Mouse (Mus musculus): Measurements from ENCODE around the gene Pum2. TPM values are rescaled to one million over a fixed set of nuclear protein-coding genes. Genes with fewer than 3 reads are reported as not detected.
A peak's percentile ranks its signal among the peaks of the same experiment; 100 is the strongest.

Pum2 gene
- polyA plus RNA-seq, 1 experiment from 2014 or later, result 22.6 TPM

GRCm38 (mm10) chr12:8674377-8674864 lies 487 bp downstream of the Pum2 start:
- ATAC-seq (ENCODE audit: low FRiP score, low TSS enrichment) (peak; percentile 68), DNase-seq (ENCODE audit: low spot score) (peak; percentile 71)
- no peak for TF ChIP-seq EP300 (optimal IDR thresholded peaks at IDR 0.05)
- no peak for TF ChIP-seq CTCF (IDR thresholded peaks at IDR 0.05; ENCODE audit: low read depth)
- no peaks in the 10 kb centered on the region for H3K9me3 ChIP-seq (ENCODE audit: control insufficient read depth, low read length)
- H3K4me2 ChIP-seq (replicated peaks; ENCODE audit: low read depth), result peak overlapping the region; percentile 58
- H3K36me3 ChIP-seq (ENCODE audit: control insufficient read depth, insufficient read depth, low read length), result no peaks in the 10 kb centered on the region
- H3K9ac ChIP-seq (ENCODE audit: low read length), result peak overlapping the region; percentile 100
- H3K4me1 ChIP-seq (replicated peaks; ENCODE audit: control insufficient read depth, insufficient read depth), result no peaks in the 10 kb centered on the region
- H3K4me3 ChIP-seq (ENCODE audit: low read depth, low read length), result peak overlapping the region; percentile 92
- H3K27ac ChIP-seq (replicated peaks), result peak overlapping the region; percentile 99
- no peaks in the 10 kb centered on the region for H3K27me3 ChIP-seq (ENCODE audit: control insufficient read depth, insufficient read depth, low read length)
- WGBS, result under 1% methylated on average over 39 of the region's 62 CpGs

DNA sequence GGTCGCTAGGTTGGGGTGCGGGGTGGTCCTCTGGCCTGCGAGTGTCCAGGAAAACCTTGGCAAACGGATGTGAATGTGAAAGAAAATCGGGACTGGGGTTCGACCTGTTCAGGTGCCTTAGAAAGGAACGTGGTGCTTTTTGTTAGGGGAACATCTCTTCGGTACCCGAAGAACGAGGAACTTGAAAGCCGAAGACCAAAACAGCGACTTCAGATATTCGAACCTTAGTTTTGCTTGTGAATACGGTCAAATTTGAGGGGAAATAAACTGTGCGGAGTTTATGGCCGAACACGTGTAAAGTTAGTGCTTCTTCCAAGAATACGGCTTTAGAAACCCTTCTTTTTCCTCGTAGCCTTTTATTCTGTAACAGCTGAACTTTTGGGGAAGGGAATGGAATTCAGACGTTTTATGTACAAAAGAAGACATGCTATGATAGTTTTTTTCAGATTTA lies 982 bp downstream of the Pum2 start:
- Histone ChIP-seq H3K4me2 (replicated peaks; ENCODE audit: low read depth) (peak overlapping the region; percentile 58), H3K9ac (ENCODE audit: low read length) (peak overlapping the region; percentile 100), H3K9me3 (ENCODE audit: control insufficient read depth, low read length) (no peaks in the 10 kb centered on the region), H3K27me3 (ENCODE audit: control insufficient read depth, insufficient read depth, low read length) (no peaks in the 10 kb centered on the region), H3K4me1 (replicated peaks; ENCODE audit: control insufficient read depth, insufficient read depth) (no peaks in the 10 kb centered on the region), H3K36me3 (ENCODE audit: control insufficient read depth, insufficient read depth, low read length) (no peaks in the 10 kb centered on the region), H3K4me3 (ENCODE audit: low read depth, low read length) (peak overlapping the region; percentile 92), H3K27ac (replicated peaks) (peak overlapping the region; percentile 99)
- ATAC-seq (ENCODE audit: low FRiP score, low TSS enrichment) (no peak), DNase-seq (ENCODE audit: low spot score) (no peak)
- 1% methylated on average over 20 of the region's 20 CpGs for WGBS
- TF ChIP-seq EP300 (optimal IDR thresholded peaks at IDR 0.05) (no peak), CTCF (IDR thresholded peaks at IDR 0.05; ENCODE audit: low read depth) (no peak)

DNA sequence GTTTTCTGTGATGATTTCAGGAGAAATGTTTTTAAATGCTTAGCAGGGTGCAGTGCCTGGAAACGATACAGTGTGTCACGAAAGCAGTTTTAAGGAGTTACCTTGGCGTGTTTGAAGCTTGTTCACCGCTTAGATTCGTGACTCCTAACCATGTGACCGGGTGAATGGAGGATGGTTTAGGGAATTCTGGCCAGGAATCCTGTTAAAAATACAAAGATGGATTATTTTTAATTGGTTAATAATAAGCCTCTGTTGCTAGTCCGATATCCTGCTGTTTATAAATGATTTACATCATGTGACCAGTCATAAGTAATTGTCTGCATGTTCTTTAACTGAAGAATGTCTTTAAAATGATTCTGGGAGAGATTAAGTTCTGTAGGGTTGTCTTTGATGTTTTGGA lies 1.4 kb downstream of the Pum2 start:
- under 1% methylated on average over 7 of the region's 7 CpGs for WGBS
- Histone ChIP-seq H3K4me3 (ENCODE audit: low read depth, low read length) (peak overlapping the region; percentile 92), H3K36me3 (ENCODE audit: control insufficient read depth, insufficient read depth, low read length) (no peaks in the 10 kb centered on the region), H3K4me2 (replicated peaks; ENCODE audit: low read depth) (peak overlapping the region; percentile 58), H3K9ac (ENCODE audit: low read length) (peak overlapping the region; percentile 100), H3K4me1 (replicated peaks; ENCODE audit: control insufficient read depth, insufficient read depth) (no peaks in the 10 kb centered on the region), H3K27me3 (ENCODE audit: control insufficient read depth, insufficient read depth, low read length) (no peaks in the 10 kb centered on the region), H3K27ac (replicated peaks) (peak overlapping the region; percentile 99; the same call in 1 of the 2 replicates), H3K9me3 (ENCODE audit: control insufficient read depth, low read length) (no peaks in the 10 kb centered on the region)
- no peak for TF ChIP-seq EP300 (optimal IDR thresholded peaks at IDR 0.05)
- DNase-seq (ENCODE audit: low spot score), result no peak
- ATAC-seq (ENCODE audit: low FRiP score, low TSS enrichment), result no peak

DNA sequence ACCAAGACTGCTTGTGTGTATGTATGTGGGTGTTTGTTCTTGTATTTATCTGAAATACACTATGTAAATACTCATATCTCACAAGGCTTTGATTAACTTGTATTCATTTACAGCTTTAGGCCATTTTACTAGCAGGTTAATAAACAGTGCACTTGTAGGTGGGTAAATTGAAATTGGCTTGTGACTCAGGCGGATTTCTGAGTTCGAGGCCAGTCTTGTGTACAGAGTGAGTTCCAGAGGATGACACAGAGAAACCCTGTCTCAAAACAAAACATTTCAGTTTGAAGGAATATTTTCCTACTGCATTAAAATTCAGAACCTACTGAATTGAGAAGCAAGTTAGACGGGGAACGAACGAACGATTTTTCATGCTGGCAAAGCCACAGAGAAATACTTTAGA lies 2.4 kb downstream of the Pum2 start:
- Histone ChIP-seq H3K27me3 (ENCODE audit: control insufficient read depth, insufficient read depth, low read length) (no peaks in the 10 kb centered on the region), H3K36me3 (ENCODE audit: control insufficient read depth, insufficient read depth, low read length) (no peaks in the 10 kb centered on the region), H3K4me2 (replicated peaks; ENCODE audit: low read depth) (peak overlapping the region; percentile 45), H3K4me3 (ENCODE audit: low read depth, low read length) (no peak overlapping the region), H3K4me1 (replicated peaks; ENCODE audit: control insufficient read depth, insufficient read depth) (no peaks in the 10 kb centered on the region), H3K9me3 (ENCODE audit: control insufficient read depth, low read length) (no peaks in the 10 kb centered on the region), H3K27ac (replicated peaks) (no peak overlapping the region), H3K9ac (ENCODE audit: low read length) (no peak overlapping the region)
- TF ChIP-seq CTCF (IDR thresholded peaks at IDR 0.05; ENCODE audit: low read depth) (no peak), EP300 (optimal IDR thresholded peaks at IDR 0.05) (no peak)
- DNase-seq (ENCODE audit: low spot score), result no peak
- 39% methylated on average over 6 of the region's 6 CpGs for WGBS
- no peak; the same call in 1 of the 2 replicates for ATAC-seq (ENCODE audit: low FRiP score, low TSS enrichment)

DNA sequence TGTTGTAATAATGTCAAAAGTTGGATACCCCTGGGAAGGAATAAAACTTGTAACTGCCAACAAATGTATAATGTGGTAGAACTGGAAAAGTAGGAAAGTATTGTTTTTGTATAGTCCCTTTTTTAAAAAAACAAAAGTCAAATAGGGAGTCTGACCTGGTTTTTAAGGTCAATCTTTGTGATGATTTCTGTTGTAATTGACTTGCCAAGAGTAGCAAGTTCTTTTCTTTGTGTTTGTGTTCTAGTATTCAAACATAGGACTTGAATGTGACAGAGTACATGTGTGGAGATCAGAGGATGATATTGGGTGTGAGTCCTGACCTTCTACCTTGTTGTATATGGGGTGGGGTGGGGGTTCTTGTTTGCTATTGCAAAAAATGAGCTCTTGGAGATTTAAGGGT lies 4.0 kb downstream of the Pum2 start:
- H3K27me3 ChIP-seq (ENCODE audit: control insufficient read depth, insufficient read depth, low read length), result no peaks in the 10 kb centered on the region
- ATAC-seq (ENCODE audit: low FRiP score, low TSS enrichment) (no peak), DNase-seq (ENCODE audit: low spot score) (no peak)
- H3K36me3 ChIP-seq (ENCODE audit: control insufficient read depth, insufficient read depth, low read length), result no peaks in the 10 kb centered on the region
- H3K4me3 ChIP-seq (ENCODE audit: low read depth, low read length), result no peak overlapping the region
- H3K9me3 ChIP-seq (ENCODE audit: control insufficient read depth, low read length), result no peaks in the 10 kb centered on the region
- no peak overlapping the region for H3K9ac ChIP-seq (ENCODE audit: low read length)
- H3K4me2 ChIP-seq (replicated peaks; ENCODE audit: low read depth), result no peak overlapping the region
- TF ChIP-seq EP300 (optimal IDR thresholded peaks at IDR 0.05) (no peak), CTCF (IDR thresholded peaks at IDR 0.05; ENCODE audit: low read depth) (no peak)
- H3K27ac ChIP-seq (replicated peaks), result no peak overlapping the region
- H3K4me1 ChIP-seq (replicated peaks; ENCODE audit: control insufficient read depth, insufficient read depth), result no peaks in the 10 kb centered on the region

GRCm38 (mm10) chr12:8684200-8684599 lies 10.3 kb downstream of the Pum2 start:
- no peak overlapping the region for H3K4me3 ChIP-seq (ENCODE audit: low read depth, low read length)
- no peaks in the 10 kb centered on the region for H3K9me3 ChIP-seq (ENCODE audit: control insufficient read depth, low read length)
- H3K36me3 ChIP-seq (ENCODE audit: control insufficient read depth, insufficient read depth, low read length), result no peaks in the 10 kb centered on the region
- 78% methylated on average over 1 of the region's 1 CpGs for WGBS
- H3K4me2 ChIP-seq (replicated peaks; ENCODE audit: low read depth), result no peak overlapping the region
- no peaks in the 10 kb centered on the region for H3K4me1 ChIP-seq (replicated peaks; ENCODE audit: control insufficient read depth, insufficient read depth)
- ATAC-seq (ENCODE audit: low FRiP score, low TSS enrichment) (no peak), DNase-seq (ENCODE audit: low spot score) (no peak)
- no peaks in the 10 kb centered on the region for H3K27me3 ChIP-seq (ENCODE audit: control insufficient read depth, insufficient read depth, low read length)
- H3K9ac ChIP-seq (ENCODE audit: low read length), result no peak overlapping the region
- TF ChIP-seq CTCF (IDR thresholded peaks at IDR 0.05; ENCODE audit: low read depth), result no peak
- TF ChIP-seq EP300 (optimal IDR thresholded peaks at IDR 0.05), result no peak
- no peak overlapping the region for H3K27ac ChIP-seq (replicated peaks)
